In genomic region chr7:19282385-19282784, GRCm38 (mm10) we compare ENCODE assay signal across 8 mouse cellular contexts. TPM values are rescaled to one million over a fixed set of nuclear protein-coding genes. Genes with fewer than 3 reads are reported as not detected.
DNase-seq lines count a peak whose midpoint lies in the region; ATAC-seq and TF ChIP-seq lines count a peak whose summit lies in the region.

Rtn2 (plus strand) TSS chr7:19282624.

- intact Hi-C loops in left cerebral cortex, postnatal 25 days (cut with DNase I): loop anchor here (2.0 kb wide), 1 partner anchor 44 kb away; no protein-coding TSS in a partner anchor

- TF ChIP-seq CTCF in small intestine, adult 2 months (IDR thresholded peaks at IDR 0.05; ENCODE audit: extremely low read depth, insufficient read length, insufficient replicate concordance, low read depth, low read length): no peak

- under 1% methylated on average over 37 of the region's 37 CpGs for WGBS in intestine, embryonic 14.5 days
- WGBS in small intestine, adult 2 months: under 1% methylated on average over 37 of the region's 37 CpGs

- 0 out of 2 replicates have a peak, but pooled peaks cover 5% of the 10 kb centered on the region for H3K4me1 ChIP-seq in intestine, embryonic 14.5 days (replicated peaks; ENCODE audit: control insufficient read depth, insufficient read depth, low read length)
- H3K4me1 ChIP-seq in small intestine, adult 2 months (ENCODE audit: control insufficient read depth, insufficient read depth, insufficient read length, low read length): peaks cover 19% of the 10 kb centered on the region

- no peak for TF ChIP-seq POLR2A in small intestine, adult 2 months (IDR thresholded peaks at IDR 0.05; ENCODE audit: low read depth, low read length)

- H3K27ac ChIP-seq in intestine, embryonic 14.5 days (ENCODE audit: low read depth): no peak within 1 kb of the TSS
- H3K27ac ChIP-seq in small intestine, adult 2 months (ENCODE audit: insufficient read depth, low read depth, low read length): no peak within 1 kb of the TSS

- peak; percentile 73 for DNase-seq in heart, adult 18-20 months
- no peak for DNase-seq in heart, adult 11 months
- peak; percentile 70 for DNase-seq in gastrocnemius, postnatal 10 days
- DNase-seq in intestine, embryonic 14.5 days (ENCODE audit: low spot score): peak; percentile 86
- peak; percentile 79 to 87 for DNase-seq in left cerebral cortex, postnatal 25 days (ENCODE audit: low spot score in 2 of 2)
- peak; percentile 87 for DNase-seq in mesoderm, embryonic 11.5 days (ENCODE audit: low read depth, low spot score)

- H3K4me2 ChIP-seq in intestine, embryonic 14.5 days (ENCODE audit: low read length): peak within 1 kb of the TSS; percentile 96

- H3K27me3 ChIP-seq in intestine, embryonic 14.5 days (replicated peaks; ENCODE audit: control insufficient read depth, insufficient read depth, low read length): peaks cover 49% of the 10 kb centered on the region
- peaks cover 21% of the 10 kb centered on the region for H3K27me3 ChIP-seq in small intestine, adult 2 months (ENCODE audit: control insufficient read depth, insufficient read depth, low read length)

- peak; percentile 84 for ATAC-seq in common myeloid progenitor, adult 5-6 weeks (replicated peaks; ENCODE audit: low read depth, poor library complexity, severe bottlenecking)
- ATAC-seq in intestine, embryonic 14.5 days (replicated peaks; ENCODE audit: low FRiP score, low TSS enrichment, low read depth): peak; percentile 66

- peak within 1 kb of the TSS; percentile 55 for H3K4me3 ChIP-seq in intestine, embryonic 14.5 days (ENCODE audit: low read depth, low read length)
- peak within 1 kb of the TSS; percentile 67 for H3K4me3 ChIP-seq in small intestine, adult 2 months (ENCODE audit: low read depth, low read length)

- peak within 1 kb of the TSS; percentile 41 for H3K9ac ChIP-seq in intestine, embryonic 14.5 days (ENCODE audit: low read length)

- no peaks in the 10 kb centered on the region for H3K36me3 ChIP-seq in intestine, embryonic 14.5 days (ENCODE audit: control insufficient read depth, insufficient read depth, low read length)
- no peaks in the 10 kb centered on the region for H3K36me3 ChIP-seq in small intestine, adult 2 months (ENCODE audit: control insufficient read depth, insufficient read depth, low read length)

- no peaks in the 10 kb centered on the region for H3K9me3 ChIP-seq in intestine, embryonic 14.5 days (ENCODE audit: control insufficient read depth, low read length)

RNA-seq across cellular contexts. Expression of gene Rtn2, which starts in this region (rescaled TPM):
- 100 to 1,000 TPM; 124 to 132 TPM for total RNA-seq in heart, adult 18-20 months (2021)
- total RNA-seq in common myeloid progenitor, adult 5-6 weeks (2017): 0.14 TPM in 1 of 2 replicates, not detected in the other
- total RNA-seq in gastrocnemius, postnatal 10 days (2021): 100 to 1,000 TPM; 669 to 730 TPM
- polyA plus RNA-seq in intestine, embryonic 14.5 days (2014; fragmentation: Nextera tagmentation; extraction: Ambion mirVana): 12.2 and 14.3 TPM in 2 replicates
- total RNA-seq in left cerebral cortex, postnatal 25 days (2021): 100 to 1,000 TPM; 112 TPM
- 6.7 and 11.7 TPM in 2 replicates for polyA plus RNA-seq in small intestine, adult 2 months (2012; rRNA removed)

Comparison
In these comparisons a context has a peak if more than half of its experiments do, and no peak if none do; other contexts are left out.
1. RNA of gene Rtn2 (total RNA-seq): 669 to 730 TPM in gastrocnemius, postnatal 10 days, 124 to 132 TPM in heart, adult 18-20 months and 112 TPM in left cerebral cortex, postnatal 25 days; 0.14 TPM in common myeloid progenitor, adult 5-6 weeks; every median in the first group is over 10 times any median in the second.
2. RNA of gene Rtn2 (total RNA-seq): 669 to 730 TPM in gastrocnemius, postnatal 10 days; 124 to 132 TPM in heart, adult 18-20 months and 112 TPM in left cerebral cortex, postnatal 25 days; every median in the first group is over 4 times any median in the second.
3. Peak in ATAC-seq in common myeloid progenitor, adult 5-6 weeks; RNA of the gene not detected or under 1 TPM.